Comparison of ENCODE assay signal across 14 mouse cellular contexts in genomic region chr14:27823048-27823447, GRCm38 (mm10).
DNase-seq lines count a peak whose midpoint lies in the region; ATAC-seq and TF ChIP-seq lines count a peak whose summit lies in the region.
"Had no signal": no experiment of that assay in that cellular context is flagged by ENCODE, and none has a peak within 500 bp of the region (broad histone marks: within the 10 kb centered on the region; RNA-seq: fewer than 3 reads in every experiment).

No protein-coding gene starts in this region.

- no peak for TF ChIP-seq CTCF in hindbrain, postnatal 0 days (IDR thresholded peaks at IDR 0.05; ENCODE audit: low read depth)

- intact Hi-C loops in gastrocnemius, postnatal 14 days (cut with DNase I; ENCODE audit: low total_unique reads) = no loop called here

- ATAC-seq in intestine, embryonic 16.5 days = peak; percentile 90
- no peak for ATAC-seq in midbrain, embryonic 16.5 days
- ATAC-seq in hindbrain, postnatal 0 days = no peak

- no peak overlapping the region for H3K4me2 ChIP-seq in intestine, embryonic 16.5 days (ENCODE audit: low read depth, low read length)
- H3K4me2 ChIP-seq in midbrain, embryonic 16.5 days (ENCODE audit: low read length) = no peak overlapping the region
- no peak overlapping the region for H3K4me2 ChIP-seq in hindbrain, postnatal 0 days (ENCODE audit: low read depth, low read length)
- H3K4me2 ChIP-seq: heart, embryonic 13.5 days; hindbrain, embryonic 13.5 days; kidney, embryonic 15.5 days had no signal

- H3K27ac ChIP-seq in intestine, embryonic 16.5 days (ENCODE audit: low read length) = no peak overlapping the region
- H3K27ac ChIP-seq in midbrain, embryonic 16.5 days (ENCODE audit: low read length) = no peak overlapping the region
- H3K27ac ChIP-seq in hindbrain, postnatal 0 days = no peak overlapping the region
- H3K27ac ChIP-seq: heart, embryonic 13.5 days; hindbrain, embryonic 13.5 days; kidney, embryonic 15.5 days had no signal

- peak; percentile 25 for DNase-seq in gastrocnemius, postnatal 14 days
- no peak for DNase-seq in gastrocnemius, postnatal 4 days (ENCODE audit: low spot score in 2 of 2)
- peak; percentile 66 for DNase-seq in 3134 (ENCODE audit: extremely low read depth, insufficient read length, low spot score)
- DNase-seq in adrenal gland, adult 2 months = peak; percentile 84
- DNase-seq in hindbrain, postnatal 0 days (ENCODE audit: low spot score) = no peak
- no peak for DNase-seq in thymus, postnatal 25 days
- DNase-seq: cerebellum, adult 8-10 months; embryo, embryonic 11 days; thymus, postnatal 14 days had no signal

- H3K4me3 ChIP-seq in intestine, embryonic 16.5 days (ENCODE audit: low read length) = no peak overlapping the region
- H3K4me3 ChIP-seq in midbrain, embryonic 16.5 days (ENCODE audit: low read depth, low read length) = no peak overlapping the region
- H3K4me3 ChIP-seq in hindbrain, postnatal 0 days (ENCODE audit: low read length) = no peak overlapping the region
- H3K4me3 ChIP-seq: heart, embryonic 13.5 days; hindbrain, embryonic 13.5 days; kidney, embryonic 15.5 days had no signal

- H3K4me1 ChIP-seq in intestine, embryonic 16.5 days (ENCODE audit: control insufficient read depth, insufficient read depth, low read length) = peaks cover 8% of the 10 kb centered on the region; the same call in 1 of the 2 replicates
- peaks cover 3% of the 10 kb centered on the region; the same call in 1 of the 2 replicates for H3K4me1 ChIP-seq in midbrain, embryonic 16.5 days (ENCODE audit: control insufficient read depth, insufficient read depth, low read length)
- no peaks in the 10 kb centered on the region for H3K4me1 ChIP-seq in hindbrain, postnatal 0 days (ENCODE audit: insufficient read depth, low read length)
- H3K4me1 ChIP-seq: kidney, embryonic 15.5 days had no signal

- H3K27me3 ChIP-seq in intestine, embryonic 16.5 days (replicated peaks; ENCODE audit: control insufficient read depth, insufficient read depth, low read length) = no peaks in the 10 kb centered on the region
- no peaks in the 10 kb centered on the region for H3K27me3 ChIP-seq in midbrain, embryonic 16.5 days (ENCODE audit: control insufficient read depth, insufficient read depth, low read depth, low read length)
- no peaks in the 10 kb centered on the region for H3K27me3 ChIP-seq in hindbrain, postnatal 0 days (ENCODE audit: insufficient read depth, low read length)
- H3K27me3 ChIP-seq: heart, embryonic 13.5 days; hindbrain, embryonic 13.5 days; kidney, embryonic 15.5 days had no signal

- no peaks in the 10 kb centered on the region for H3K36me3 ChIP-seq in intestine, embryonic 16.5 days (ENCODE audit: control insufficient read depth, insufficient read depth, low read length)
- H3K36me3 ChIP-seq in midbrain, embryonic 16.5 days (ENCODE audit: control insufficient read depth, insufficient read depth, low read length) = no peaks in the 10 kb centered on the region
- no peaks in the 10 kb centered on the region for H3K36me3 ChIP-seq in hindbrain, postnatal 0 days (ENCODE audit: insufficient read depth, low read length)
- H3K36me3 ChIP-seq: heart, embryonic 13.5 days; hindbrain, embryonic 13.5 days; kidney, embryonic 15.5 days had no signal

- WGBS in intestine, embryonic 16.5 days = 12% methylated on average over 3 of the region's 3 CpGs
- WGBS in midbrain, embryonic 16.5 days = 68% methylated on average over 3 of the region's 3 CpGs
- 67% methylated on average over 3 of the region's 3 CpGs for WGBS in hindbrain, postnatal 0 days

- no peaks in the 10 kb centered on the region for H3K9me3 ChIP-seq in intestine, embryonic 16.5 days (ENCODE audit: control insufficient read depth, low read length)
- H3K9me3 ChIP-seq in midbrain, embryonic 16.5 days (replicated peaks; ENCODE audit: control insufficient read depth, low read length, poor library complexity, severe bottlenecking) = no peaks in the 10 kb centered on the region
- no peaks in the 10 kb centered on the region for H3K9me3 ChIP-seq in hindbrain, postnatal 0 days (ENCODE audit: low read length)
- H3K9me3 ChIP-seq: heart, embryonic 13.5 days; hindbrain, embryonic 13.5 days; kidney, embryonic 15.5 days had no signal

- H3K9ac ChIP-seq in intestine, embryonic 16.5 days (ENCODE audit: low read depth, low read length) = no peak overlapping the region
- H3K9ac ChIP-seq in midbrain, embryonic 16.5 days (ENCODE audit: low read depth, low read length) = no peak overlapping the region
- no peak overlapping the region for H3K9ac ChIP-seq in hindbrain, postnatal 0 days (replicated peaks; ENCODE audit: low read length)
- H3K9ac ChIP-seq: heart, embryonic 13.5 days; hindbrain, embryonic 13.5 days; kidney, embryonic 15.5 days had no signal

Comparison
In these comparisons a context has a peak if more than half of its experiments do, and no peak if none do; other contexts are left out.
1. DNase-seq: peak in gastrocnemius, postnatal 14 days (single experiment), 3134 (single experiment) and adrenal gland, adult 2 months (single experiment); none in gastrocnemius, postnatal 4 days (0 of 2), hindbrain, postnatal 0 days (single experiment) and thymus, postnatal 25 days (single experiment).